Mouse (Mus musculus) cerebellum, postnatal 25 days (tissue): Measurements from ENCODE around the gene Vmn1r69.

Source experiments
- DNase-seq, 2 experiments: peaks; one replicate each; pipeline ENCODE4 v3.0.0; 2021; ENCODE audit warnings: mixed read lengths in 2 of 2

Gene Vmn1r69

DNA sequence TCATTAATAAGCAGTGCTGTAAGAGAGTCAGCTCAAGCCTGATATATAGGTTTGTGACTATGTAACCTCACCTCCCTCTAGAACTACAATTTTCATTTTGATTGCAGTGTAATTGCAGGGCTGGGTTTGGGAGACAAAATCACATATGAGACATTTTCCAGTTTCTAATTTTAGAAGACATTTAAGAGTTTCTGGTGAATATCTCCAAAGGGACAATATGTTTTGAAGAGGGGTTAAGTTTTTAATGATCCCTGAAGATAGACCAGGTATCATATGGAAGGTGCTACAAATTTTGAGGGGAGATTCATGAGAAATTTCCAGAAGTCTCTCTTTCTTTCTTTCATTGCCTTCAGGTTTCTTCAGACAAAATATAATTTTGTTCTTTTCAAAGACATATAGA is at the start of gene Vmn1r69:
TSS of gene Vmn1r69 (minus strand) at position 101 of the 400 bp plus-strand sequence.
- DNase-seq = no peak

DNA sequence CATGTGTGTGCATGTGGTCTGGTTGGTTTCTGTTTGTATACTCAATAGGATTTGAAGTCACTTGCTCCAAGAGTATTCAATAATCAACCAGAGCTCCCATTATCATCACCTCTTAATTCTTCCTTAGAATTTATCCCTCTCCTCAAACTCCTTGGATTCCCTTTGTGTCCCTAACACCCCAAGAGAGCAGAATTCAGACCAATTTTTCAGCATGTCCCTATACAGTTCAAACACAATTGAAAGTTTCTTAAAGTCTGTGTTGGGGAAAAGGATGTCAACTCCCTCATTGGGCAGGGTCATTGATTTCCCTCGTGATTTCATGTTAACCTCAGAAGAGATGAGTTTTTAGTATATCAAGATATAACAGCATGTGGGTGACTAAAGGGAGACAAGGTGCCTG is 17.8 kb upstream of the Vmn1r69 start, which contains the start of gene Vmn1r70:
TSS of gene Vmn1r70 (plus strand) at position 301 of the 400 bp plus-strand sequence.
- no peak for DNase-seq

DNA sequence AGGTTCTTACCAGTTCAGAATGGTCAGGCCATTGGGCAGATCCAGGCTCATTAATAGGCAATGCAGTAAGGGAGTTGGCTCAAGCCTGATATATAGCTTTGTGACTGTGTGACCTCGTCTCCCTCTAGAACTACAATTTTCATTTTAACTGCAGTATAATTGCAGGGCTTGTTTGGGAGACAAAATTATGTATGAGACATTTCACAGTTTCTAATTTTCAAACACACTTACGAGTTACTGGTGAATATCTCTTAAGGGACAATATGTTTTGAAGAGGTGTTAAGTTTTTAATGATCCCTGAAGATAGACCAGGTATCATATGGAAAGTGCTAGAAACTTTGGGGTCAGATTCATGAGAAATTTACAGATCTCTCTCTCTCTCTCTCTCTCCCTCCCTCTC is 55.1 kb downstream of the Vmn1r69 start, which contains the start of gene Vmn1r68:
TSS of gene Vmn1r68 (minus strand) at position 101 of the 400 bp plus-strand sequence.
- DNase-seq = no peak
